Mouse (Mus musculus) small intestine, adult 2 months (tissue): ENCODE data around the gene Heg1.

Source experiments
- CTCF ChIP-seq: fragments of 200-500 bp; IDR thresholded peaks from 2 replicates; pipeline ENCODE4 v1.5.1; 2012; ENCODE audit warnings: low read depth, mild to moderate bottlenecking, control low read depth, inconsistent platforms, low read length, moderate library complexity, mixed read lengths; ENCODE audit not compliant: insufficient replicate concordance, insufficient read length; ENCODE audit errors: extremely low read depth
- POLR2A ChIP-seq: fragments of 200-500 bp; IDR thresholded peaks from 2 replicates; pipeline ENCODE4 v1.6.1; 2012; ENCODE audit warnings: low read depth, mild to moderate bottlenecking, control low read depth, inconsistent platforms, low read length, moderate library complexity

- TF ChIP-seq POLR2A, result no peak
- peak; percentile 74; the same call in 1 of the 2 replicates for TF ChIP-seq CTCF
Observed at GRCm38 (mm10) chr16:33739802-33740201, 55.6 kb downstream of the Heg1 start.
